Mouse (Mus musculus): ENCODE data around the gene Fam189a1.

Gene Fam189a1

DNA sequence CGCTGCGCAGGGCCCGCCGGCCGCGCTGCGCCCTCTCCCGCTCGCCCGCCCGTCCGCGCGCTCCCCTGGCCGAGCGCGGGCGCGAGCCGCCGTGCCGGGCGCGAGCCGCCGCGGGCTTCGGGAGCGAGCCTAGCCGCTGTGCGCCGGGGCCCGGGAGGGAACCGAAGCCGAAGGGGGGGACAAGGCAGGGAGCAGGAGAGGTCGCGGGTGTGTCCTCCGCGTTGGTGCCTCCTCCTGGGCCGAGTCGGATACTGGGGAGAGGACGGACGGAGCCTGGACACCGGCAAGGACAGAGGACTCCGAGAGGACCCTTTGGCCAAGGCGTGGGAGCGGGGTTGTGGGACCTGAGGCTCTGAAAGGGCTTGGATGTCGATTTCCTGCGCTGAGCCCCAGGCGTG, at the start of gene Fam189a1:
Fam189a1 (minus strand) TSS at position 57 of the 398 bp plus-strand sequence.
- DNase-seq (ENCODE audit: low spot score), result no peak

GRCm38 (mm10) chr7:65206021-65206420, 49.7 kb upstream of the Fam189a1 start:
- DNase-seq (ENCODE audit: low spot score), result no peak

DNA sequence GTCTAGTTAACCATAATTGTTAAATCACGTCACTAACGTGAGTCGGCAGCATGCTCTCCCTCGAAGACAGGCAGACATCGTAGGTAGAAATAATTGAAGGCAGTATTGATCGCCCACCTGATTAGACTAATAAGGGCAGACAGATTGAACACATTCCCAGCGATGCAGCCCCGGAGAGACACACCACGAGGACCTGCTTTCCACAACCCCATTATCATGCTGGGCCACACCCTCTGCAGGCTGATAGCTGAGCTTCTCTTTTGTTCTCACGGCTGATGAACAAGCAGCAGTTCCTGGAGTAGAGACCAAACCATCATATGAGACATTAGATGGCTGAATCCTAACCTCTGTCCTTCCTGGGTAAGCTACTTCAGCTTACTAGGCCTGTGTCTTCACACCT, 46.3 kb upstream of the Fam189a1 start:
- DNase-seq (ENCODE audit: low spot score), result no peak

- DNase-seq (ENCODE audit: low spot score), result no peak
These were observed 24.3 kb upstream of the Fam189a1 start for GRCm38 (mm10) chr7:65180694-65181093.

DNA sequence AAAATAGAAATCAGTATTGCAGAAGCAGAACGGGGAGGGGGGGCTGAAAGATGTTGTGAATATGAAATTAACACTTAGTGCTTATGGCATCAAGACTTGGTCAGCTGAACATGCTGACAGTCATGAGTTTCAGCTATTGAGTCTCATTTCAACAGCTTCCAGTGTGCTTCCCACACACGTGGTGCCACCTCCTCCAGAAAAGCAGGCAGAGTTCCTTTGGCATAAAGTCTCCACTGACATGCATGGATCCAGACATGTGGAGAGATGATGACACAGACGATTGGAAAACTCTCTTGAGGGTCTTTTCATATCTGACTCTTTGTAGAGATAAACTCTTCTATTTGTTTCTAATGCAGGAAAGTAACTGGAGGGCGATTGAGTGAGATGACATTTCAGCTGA, 14.4 kb upstream of the Fam189a1 start:
- DNase-seq (ENCODE audit: low spot score), result no peak

GRCm38 (mm10) chr7:65157031-65158025, 958 bp upstream of the Fam189a1 start:
- no peak for DNase-seq (ENCODE audit: low spot score)

DNA sequence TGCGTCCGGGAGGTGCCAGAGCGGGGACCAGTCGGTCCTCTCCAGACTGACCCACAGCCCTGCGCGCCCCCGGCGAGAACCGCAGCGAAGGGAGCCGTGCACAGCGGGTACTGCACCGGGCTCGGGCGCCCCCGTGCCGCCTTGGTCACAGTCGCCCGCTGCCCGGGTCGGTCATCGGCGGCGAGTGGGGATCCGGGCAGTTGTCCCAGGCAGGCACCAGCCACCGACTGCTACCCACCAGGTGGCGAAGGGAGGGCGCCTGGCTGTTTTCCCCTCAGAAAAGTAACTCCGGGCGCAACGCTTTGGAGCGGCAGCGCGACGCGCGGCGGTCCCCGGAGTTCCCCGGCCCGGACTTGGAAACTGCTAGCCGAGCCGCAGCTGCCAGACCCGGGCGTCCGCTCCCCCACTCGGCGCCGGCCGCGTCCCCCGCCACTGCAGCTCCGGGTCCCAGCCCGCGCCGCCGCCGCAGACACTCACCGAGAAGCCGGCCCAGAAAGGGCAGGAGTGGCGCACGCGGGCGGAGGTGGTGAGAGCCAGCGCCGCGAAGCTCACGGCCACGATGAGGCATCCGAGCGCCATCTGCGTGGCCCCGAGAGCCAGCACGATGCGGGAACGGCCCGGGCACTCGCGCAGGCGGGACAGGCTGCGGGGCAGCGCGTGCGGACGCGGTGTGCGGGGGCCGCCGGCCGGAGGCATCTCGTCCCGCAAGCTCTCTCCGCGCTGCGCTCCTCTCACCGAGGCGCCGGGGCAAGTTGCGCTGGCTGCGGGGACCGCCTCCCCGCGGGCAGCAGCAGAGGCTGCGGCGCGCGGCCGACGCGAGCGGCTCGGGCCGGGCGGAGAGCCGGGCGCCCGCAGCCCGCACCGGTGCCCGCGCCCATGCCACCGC, 499 bp downstream of the Fam189a1 start:
- DNase-seq (ENCODE audit: low spot score), result no peak

- no peak for DNase-seq (ENCODE audit: low spot score)
These were observed 1.8 kb downstream of the Fam189a1 start for GRCm38 (mm10) chr7:65154576-65154975.

GRCm38 (mm10) chr7:65153846-65154245, 2.5 kb downstream of the Fam189a1 start:
- DNase-seq (ENCODE audit: low spot score), result no peak

DNA sequence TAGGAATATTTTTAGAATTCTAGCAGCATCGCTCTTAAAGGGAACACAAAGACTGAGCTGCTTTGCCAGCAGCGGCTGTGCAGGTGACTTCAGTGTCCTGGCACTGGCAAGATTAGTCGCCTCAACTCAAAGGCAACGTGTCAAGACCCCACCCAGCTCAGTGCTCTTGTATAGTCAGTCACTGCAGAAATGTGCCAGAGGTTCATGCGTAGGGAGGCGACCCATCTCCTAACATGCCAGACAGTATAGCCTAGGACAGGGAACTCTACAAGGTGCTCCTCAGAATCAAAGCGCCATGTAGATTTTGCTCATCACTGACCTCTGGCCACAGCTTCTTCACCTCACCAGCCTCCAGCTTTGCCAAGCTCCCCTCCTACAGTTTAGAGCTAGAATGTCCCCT, 4.8 kb downstream of the Fam189a1 start:
- DNase-seq (ENCODE audit: low spot score), result no peak

- DNase-seq (ENCODE audit: low spot score), result no peak
These were observed 7.3 kb downstream of the Fam189a1 start for GRCm38 (mm10) chr7:65149040-65149439.

GRCm38 (mm10) chr7:65144881-65145280, 11.5 kb downstream of the Fam189a1 start:
- no peak for DNase-seq (ENCODE audit: low spot score)

- DNase-seq (ENCODE audit: low spot score), result no peak
These were observed 14.3 kb downstream of the Fam189a1 start for GRCm38 (mm10) chr7:65141907-65142698.

GRCm38 (mm10) chr7:65140832-65141231, 15.5 kb downstream of the Fam189a1 start:
- no peak for DNase-seq (ENCODE audit: low spot score)

DNA sequence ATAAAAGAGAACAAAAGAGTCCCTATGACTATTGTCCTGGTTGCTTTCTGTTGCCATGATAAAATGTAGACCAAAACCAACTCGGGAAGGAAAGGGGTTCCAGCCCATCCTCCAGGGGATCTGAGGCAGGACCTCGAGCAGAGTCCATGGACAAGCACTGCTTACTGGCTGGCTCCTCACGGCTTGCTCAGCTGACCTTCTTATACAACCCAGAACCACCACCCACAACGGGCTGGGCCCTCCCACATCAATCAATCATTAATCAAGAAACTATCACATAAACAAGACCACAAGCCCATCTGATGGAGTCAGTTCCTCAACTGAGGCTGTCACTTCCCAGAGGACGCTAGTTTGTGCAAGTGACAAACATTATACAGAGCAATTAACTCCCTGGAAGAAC, 16.3 kb downstream of the Fam189a1 start:
- no peak for DNase-seq (ENCODE audit: low spot score)

DNA sequence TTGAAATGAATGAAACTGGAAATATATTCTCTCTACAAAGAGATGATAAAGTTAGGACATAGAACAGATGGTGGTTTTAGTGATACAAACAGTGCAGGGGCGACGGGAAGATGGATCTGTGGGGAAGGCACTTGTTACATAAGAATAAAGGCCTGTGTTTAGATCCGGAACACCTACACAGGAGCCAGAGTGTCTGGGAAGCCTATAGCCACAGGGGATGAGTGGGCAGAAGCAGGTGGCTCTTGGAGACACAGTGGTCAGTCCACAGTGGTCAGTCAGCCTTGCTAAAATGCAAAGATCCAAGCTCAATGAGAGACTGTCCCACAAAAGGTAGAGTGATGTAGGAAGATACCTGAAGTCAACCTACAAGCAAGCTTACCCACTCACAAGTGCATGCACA, 32.6 kb downstream of the Fam189a1 start:
- no peak for DNase-seq (ENCODE audit: low spot score)

DNA sequence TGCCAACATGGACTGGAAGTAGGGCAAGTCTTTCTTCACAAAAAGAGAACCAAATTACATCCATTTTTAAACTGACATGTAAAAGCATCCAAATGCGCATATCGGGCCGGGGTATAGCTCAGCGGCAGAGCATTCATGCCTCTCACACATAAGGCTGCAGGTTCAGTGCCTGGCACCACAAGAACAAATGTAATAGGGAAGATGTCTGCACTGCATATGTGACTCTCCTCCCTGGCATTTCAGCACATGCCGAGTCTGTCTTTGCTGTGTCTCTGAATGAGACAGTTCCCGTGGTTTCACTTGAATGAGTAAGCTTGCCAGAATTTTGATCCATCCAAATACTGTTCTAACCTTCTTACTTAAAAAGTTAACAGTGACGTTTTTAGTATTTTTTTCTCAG, 39.5 kb downstream of the Fam189a1 start:
- no peak for DNase-seq (ENCODE audit: low spot score)

- no peak for DNase-seq (ENCODE audit: low spot score)
These were observed 41.0 kb downstream of the Fam189a1 start for GRCm38 (mm10) chr7:65115366-65115765.

GRCm38 (mm10) chr7:65111664-65112063, 44.7 kb downstream of the Fam189a1 start:
- no peak for DNase-seq (ENCODE audit: low spot score)

- no peak for DNase-seq (ENCODE audit: low spot score)
These were observed 50.8 kb downstream of the Fam189a1 start for GRCm38 (mm10) chr7:65105566-65105965.

GRCm38 (mm10) chr7:65105097-65105467, 51.3 kb downstream of the Fam189a1 start:
- DNase-seq (ENCODE audit: low spot score), result no peak
